Mouse (Mus musculus) erythroblast, embryonic 14.5 days (primary cell): Measurements from ENCODE around the gene Arfgef2.

Experiments
- GATA1 ChIP-seq: IDR thresholded peaks from 2 replicates; pipeline ENCODE4 v1.6.1; 2012; ENCODE audit warnings: low read length, inconsistent platforms, mixed read lengths
- TAL1 ChIP-seq: IDR thresholded peaks from 3 replicates; pipeline ENCODE4 v1.6.1; 2012; ENCODE audit warnings: low read length, inconsistent platforms, mixed read lengths

DNA sequence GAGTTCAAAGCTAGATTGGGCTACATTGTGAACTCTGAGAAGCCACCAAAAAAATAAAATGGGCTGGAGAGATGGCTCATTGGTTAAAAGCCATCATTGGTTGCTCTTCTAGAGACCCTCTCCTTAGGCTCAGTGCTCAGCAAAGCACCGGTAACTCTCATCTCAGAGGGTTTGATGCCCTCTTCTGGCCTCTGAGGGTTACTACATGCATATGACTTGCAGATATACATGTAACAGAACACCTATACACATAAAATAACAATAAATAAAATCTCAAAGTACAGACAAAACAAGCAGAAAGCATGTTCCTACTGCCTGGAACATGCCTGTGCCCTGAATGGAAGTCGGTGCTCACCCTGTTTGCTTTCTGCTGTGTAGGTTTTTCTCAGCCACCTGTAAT lies 51.7 kb downstream of the Arfgef2 start:
- TF ChIP-seq GATA1 (no peak), TAL1 (no peak)
